Mouse (Mus musculus) gastrocnemius, adult 8-10 months (tissue): Measurements from ENCODE around the gene Rpl21. TPM values are rescaled to one million over a fixed set of nuclear protein-coding genes. Genes with fewer than 3 reads are reported as not detected.
"Not testable (repeated sequence)": the region's sequence is repeated elsewhere in the genome, so short reads cannot be mapped to it uniquely, and the experiment has no call there.

ENCODE experiments used
- DNase-seq, 2 experiments: peaks; one replicate each; pipeline ENCODE4 v3.0.0; 2022; ENCODE audit warnings: low spot score in 2 of 2
- total RNA-seq, 4 experiments: library from RNA; stranded (reverse); gene quantifications; 2 replicates each; pipeline ENCODE4 v1.2.4; 2022

The Rpl21 gene
- total RNA-seq, 4 experiments from 2014 or later = 72.3 to 128 (median 94.8) TPM

DNA sequence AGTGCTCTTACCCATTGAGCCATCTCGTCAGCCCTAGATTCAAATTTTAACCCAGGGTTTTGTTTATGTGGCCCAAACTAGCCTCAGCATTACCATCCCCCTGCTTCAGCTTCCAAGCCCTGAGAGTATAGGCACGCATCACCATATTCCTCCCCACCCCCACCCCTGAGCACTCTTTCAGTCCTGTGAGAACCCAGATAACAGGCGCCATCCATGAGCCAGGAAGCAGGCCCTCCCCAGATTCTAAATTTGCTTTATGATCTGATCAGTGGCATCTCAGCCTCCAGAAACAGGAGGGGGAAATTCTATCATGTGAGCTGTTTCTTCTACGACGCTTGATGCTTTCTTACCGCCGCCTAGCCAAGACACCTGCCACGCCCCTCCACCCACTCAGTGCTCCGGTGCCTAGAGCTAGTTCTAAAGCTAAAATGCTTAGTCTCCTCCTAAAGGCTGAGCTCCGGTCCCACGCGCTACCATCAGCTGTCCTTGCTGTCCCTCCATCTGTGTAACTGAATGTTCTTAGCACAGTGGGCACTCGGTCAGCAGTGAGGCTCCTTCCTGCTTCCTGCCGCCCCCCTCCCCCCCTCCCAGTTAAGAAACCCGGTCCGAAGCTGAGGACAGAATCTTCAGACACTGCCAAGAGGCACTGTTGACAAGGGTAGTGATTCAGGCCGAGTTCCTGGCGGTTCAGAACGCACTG is 34.7 kb downstream of the Rpl21 start:
- peak in 1 of 2 experiments; percentile 7 for DNase-seq

DNA sequence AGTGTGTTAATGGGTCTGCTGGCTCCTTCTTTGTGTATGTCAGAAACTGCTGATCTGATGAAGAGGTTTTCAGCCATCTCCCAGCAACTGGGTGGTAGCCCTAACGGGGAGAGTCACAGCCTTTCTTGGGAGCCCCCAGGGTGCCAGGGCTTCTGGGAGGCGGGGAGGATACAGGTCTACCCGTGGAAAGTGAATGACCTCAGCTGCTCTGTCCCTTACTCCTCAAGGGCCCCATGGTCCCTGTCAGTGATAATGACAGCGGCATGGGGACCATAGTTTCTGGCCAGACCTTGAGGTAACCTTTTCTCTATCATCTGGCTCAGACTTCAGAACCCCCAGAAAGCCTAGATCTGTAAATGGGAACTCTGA is 35.2 kb downstream of the Rpl21 start:
- no peak for DNase-seq

DNA sequence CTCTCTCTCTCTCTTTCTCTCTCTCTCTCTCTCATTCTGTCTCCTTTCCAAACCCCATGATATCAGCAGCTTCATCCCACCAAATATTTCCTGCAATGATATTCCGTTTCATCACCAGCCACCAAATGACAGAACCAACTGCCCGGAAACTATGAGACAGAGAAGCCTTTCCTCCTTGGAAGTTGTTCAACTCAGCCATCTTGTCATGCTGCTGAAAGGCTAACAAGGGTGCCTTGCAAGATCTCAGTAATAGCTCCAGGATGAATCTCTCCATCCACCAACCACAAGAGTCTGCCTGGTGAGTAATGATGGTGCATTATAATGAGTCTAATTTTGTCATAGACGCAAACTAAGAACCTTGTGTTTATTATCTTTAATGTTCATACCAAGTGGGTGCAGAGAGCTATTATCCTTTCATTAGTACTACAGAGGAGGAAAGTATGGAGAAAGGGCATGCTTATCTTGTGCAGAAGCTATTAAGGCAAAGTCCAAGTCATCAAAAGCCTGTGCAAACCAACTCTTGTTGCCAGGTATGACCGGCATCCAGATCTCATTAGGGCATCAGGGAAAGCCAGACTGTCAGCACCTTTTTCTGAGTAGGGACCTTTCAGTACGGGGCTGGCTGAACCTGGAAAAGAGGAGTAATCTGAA is 40.4 kb downstream of the Rpl21 start:
- DNase-seq = no peak

DNA sequence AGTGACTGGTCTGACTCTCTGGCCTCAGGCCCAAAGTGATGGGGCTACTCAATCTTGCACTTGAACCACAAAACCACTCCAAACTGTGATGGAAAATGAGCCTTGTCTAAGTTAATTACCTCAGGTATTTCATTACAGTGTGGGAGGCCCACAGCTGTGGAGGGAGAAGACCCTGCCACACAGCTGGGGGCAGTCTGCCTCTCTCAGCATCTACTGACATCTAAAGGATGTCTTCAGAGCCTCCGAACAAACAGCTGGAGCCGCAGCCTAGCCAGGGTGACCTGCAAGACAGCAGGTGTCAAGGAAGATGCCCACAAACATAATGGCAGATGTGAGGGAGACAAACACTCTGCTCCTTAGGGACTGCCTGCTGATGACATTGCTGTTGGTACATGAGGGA is 43.3 kb downstream of the Rpl21 start:
- no peak for DNase-seq

DNA sequence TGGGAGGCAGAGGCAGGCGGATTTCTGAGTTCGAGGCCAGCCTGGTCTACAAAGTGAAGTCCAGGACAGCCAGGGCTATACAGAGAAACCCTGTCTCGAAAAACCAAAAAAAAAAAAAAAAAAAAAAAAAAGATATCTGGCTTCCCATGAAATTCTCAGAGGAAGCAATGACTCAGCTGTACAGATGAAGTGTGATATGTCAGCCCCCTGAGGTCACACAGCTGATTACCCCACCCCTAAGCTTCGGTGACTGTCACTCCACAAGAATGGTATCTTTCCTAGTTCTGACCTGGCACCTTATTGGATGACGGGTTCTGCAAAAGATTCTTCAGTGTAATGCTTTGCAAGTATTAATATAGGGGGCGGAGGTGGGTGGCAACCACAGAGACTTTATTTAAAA is 45.2 kb downstream of the Rpl21 start:
- not testable (repeated sequence) for DNase-seq

DNA sequence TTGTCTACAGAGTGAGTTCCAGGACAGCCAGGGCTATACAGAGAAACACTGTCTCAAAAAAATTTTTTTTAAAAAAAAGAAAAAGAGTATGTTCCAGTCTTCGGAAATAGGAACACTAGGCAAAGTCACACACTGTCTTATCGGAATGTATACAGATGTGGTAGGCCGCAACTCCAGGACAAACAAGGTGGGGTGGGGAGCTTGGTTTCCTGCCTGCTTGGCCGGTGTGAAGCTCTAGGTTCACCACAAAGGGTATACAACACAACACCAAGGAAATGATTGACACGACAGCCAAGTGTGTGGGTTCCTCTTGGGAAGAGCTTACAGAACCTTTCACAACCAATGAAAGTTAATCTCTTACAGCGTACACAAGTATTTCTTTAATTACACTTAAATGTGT is 49.6 kb downstream of the Rpl21 start:
- no peak for DNase-seq

DNA sequence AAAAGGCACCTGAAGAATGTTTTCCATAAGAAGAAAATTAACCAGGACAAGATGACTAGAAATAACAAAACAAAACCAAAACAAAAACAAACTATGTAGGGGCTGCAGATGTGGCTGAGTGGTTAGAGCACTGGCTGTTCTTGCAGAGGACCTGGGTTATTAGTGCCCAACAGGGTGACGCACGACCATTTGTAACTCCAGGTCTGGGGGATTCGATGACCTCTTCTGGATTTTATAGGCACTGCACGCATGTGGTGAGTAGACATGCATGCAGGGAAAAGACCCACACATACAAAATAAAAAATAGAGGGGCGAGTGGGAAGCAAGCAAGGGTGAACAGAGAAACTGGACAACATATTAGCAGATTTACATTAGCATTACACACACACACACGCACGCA is 50.4 kb downstream of the Rpl21 start:
- no peak for DNase-seq

DNA sequence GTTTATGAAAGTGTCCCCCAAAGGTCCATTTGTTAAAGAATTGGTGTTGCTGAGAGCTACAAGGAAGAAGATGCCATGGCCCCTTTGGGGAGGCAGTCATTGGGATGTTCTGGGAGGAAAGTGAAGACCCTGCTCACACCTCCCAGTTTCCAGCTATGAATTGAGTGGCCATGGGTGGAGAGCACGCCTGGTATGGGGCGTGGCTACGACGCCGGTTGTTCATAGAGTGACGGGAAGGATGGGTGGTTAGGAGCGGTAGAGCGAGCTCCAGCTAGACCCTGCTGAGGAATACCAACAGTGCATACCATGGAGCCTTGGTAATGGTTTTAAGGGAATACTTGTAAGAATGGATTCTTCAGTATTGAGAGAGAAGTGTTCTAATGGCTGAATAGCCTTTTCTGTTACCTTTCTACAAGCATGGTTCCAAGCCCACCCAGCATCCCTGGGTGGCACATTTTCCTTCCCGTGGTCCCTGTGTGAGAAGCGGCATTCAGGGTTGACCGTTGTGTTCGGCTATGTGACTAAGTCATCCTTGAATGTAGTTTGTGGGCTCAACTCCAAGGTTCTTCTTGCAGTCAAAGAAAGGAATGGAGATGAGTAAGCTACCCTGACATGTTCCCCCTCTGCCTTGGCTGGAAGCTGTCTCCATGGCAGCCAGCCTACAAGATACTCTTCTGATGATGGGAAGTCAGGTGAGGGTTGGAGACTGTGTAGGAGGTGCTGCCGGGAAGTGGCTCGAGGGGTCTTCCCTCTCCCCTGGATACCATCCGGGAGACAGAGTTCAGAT is 51.0 kb downstream of the Rpl21 start:
- DNase-seq = no peak

Other genes with a start within 250 kb of the Rpl21 start
- gene Gpr12, start 247.7 kb upstream of the Rpl21 start, total RNA-seq = not detected
- gene Usp12, start 37.9 kb upstream of the Rpl21 start, total RNA-seq = 10 to 100 TPM; 13.3 to 19.5 (median 14.9) TPM
- gene Rasl11a, start 12.2 kb downstream of the Rpl21 start, total RNA-seq = 1 to 10 TPM in 1 of 4 experiments, under 1 TPM in 3; 0.73 to 1.0 (median 0.76) TPM
- gene Gtf3a, start 115.8 kb downstream of the Rpl21 start, total RNA-seq = 10 to 100 TPM; 26.2 to 31.3 (median 28.5) TPM
- 10 to 100 TPM; 22.4 to 28.6 (median 23.5) TPM for gene Mtif3, start 130.9 kb downstream of the Rpl21 start, total RNA-seq
- gene Lnx2, start 243.7 kb downstream of the Rpl21 start, total RNA-seq = 1 to 10 TPM; 1.8 to 2.0 (median 1.9) TPM
- 10 to 100 TPM; 81.9 to 91.0 (median 83.4) TPM for gene Polr1d, start 244.2 kb downstream of the Rpl21 start, total RNA-seq